Mouse (Mus musculus): ENCODE data around the gene Corin. TPM values are rescaled to one million over a fixed set of nuclear protein-coding genes. Genes with fewer than 3 reads are reported as not detected.
A peak's percentile ranks its signal among the peaks of the same experiment; 100 is the strongest.

The Corin gene
- polyA plus RNA-seq, 1 experiment from 2014 or later: 4.5 TPM

DNA sequence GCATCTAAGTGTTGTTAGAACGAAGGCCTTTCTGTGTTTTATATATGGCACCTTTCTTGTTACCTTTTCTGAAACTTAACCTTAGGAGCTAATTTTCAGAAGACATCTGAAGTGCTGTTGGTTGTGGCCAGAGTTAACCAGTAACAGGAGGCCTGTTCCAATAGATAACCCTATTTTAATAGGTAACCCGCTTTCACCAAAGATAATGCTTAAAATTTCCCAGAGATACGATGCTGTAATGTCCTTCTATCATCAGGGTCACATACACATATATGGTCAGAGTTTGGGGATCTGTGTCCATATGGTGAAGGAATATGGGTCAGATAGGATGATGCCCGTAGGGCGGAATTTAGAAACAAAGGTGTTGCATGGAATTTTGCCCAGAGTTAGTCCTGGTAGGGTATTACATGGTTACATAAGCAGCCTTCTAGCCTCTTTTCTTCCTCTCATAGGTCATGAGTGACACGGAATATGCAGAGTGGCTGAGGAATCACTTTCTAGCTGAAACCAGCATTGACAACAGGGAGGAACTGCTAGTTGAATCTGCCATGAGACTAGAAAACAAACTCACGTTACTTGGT, 237.2 kb downstream of the Corin start:
- ATAC-seq (ENCODE audit: low read depth) (no peak), DNase-seq (ENCODE audit: low spot score) (no peak)
- H3K4me2 ChIP-seq (ENCODE audit: low read depth, low read length): no peak overlapping the region
- H3K4me3 ChIP-seq (ENCODE audit: low read depth, low read length): no peak overlapping the region
- 0 out of 2 replicates have a peak, but pooled peaks cover 19% of the 10 kb centered on the region for H3K36me3 ChIP-seq (ENCODE audit: control insufficient read depth, insufficient read depth, low read length)
- H3K9me3 ChIP-seq (ENCODE audit: control insufficient read depth, low read length): no peaks in the 10 kb centered on the region
- no peak overlapping the region for H3K27ac ChIP-seq (replicated peaks; ENCODE audit: low read depth, low read length)
- no peaks in the 10 kb centered on the region for H3K27me3 ChIP-seq (replicated peaks; ENCODE audit: control insufficient read depth, insufficient read depth, low read length)
- 93% methylated on average over 7 of the region's 7 CpGs for WGBS
- H3K4me1 ChIP-seq (ENCODE audit: control insufficient read depth, insufficient read depth, low read length): no peaks in the 10 kb centered on the region
- no peak overlapping the region for H3K9ac ChIP-seq (ENCODE audit: low read depth, low read length)

DNA sequence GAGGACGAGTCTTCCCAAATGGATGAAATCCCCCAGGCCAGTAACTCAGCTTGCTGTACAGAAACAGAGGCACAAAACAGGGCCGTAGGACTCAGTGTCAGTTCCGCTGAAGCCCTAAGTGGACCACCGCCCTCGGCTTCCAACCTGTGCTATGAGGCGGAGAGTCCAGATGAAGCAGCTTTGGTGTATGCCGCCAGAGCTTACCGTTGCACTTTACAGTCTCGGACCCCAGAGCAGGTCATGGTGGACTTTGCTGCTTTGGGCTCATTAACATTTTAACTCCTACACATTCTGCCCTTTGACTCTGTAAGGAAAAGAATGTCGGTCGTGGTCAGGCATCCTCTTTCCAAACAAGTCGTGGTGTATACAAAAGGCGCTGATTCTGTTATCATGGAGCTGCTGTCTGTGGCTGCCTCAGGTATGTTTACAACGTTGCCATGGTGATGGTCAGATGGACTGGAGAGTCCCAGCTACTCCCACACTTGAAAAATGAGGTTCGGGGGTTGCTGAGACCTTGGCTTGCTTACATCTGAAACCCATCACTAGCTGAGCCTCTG, 240.0 kb downstream of the Corin start:
- no peak overlapping the region for H3K4me2 ChIP-seq (ENCODE audit: low read depth, low read length)
- WGBS: 85% methylated on average over 15 of the region's 15 CpGs
- no peak for ATAC-seq (ENCODE audit: low read depth)

DNA sequence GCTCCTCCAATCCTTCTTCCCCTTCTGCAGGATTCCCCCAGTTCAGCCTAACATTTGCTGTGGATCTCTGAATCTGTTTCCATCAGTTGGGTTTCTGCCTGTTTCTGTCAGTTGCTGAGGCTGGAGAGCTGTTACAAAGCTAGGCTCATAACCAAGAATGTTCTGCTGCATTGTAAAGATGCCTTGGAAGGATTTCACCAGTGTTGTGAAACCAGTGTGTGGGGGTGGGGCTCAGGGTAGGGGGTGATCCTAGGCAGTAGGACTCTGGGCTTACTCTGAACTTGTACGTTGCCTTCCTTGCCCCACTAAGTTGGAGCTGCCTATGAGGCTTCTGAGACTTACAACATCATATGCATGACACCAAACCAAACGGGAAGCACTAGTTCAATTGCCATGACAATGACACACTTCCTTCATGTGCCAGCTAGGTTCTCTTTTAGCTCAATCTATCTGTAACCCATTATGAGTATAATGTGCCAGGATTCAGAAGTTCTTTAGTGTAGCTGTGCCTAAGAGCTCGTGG, 242.4 kb downstream of the Corin start:
- Histone ChIP-seq H3K36me3 (ENCODE audit: control insufficient read depth, insufficient read depth, low read length) (peaks cover 15% of the 10 kb centered on the region; the same call in 1 of the 2 replicates), H3K4me2 (ENCODE audit: low read depth, low read length) (no peak overlapping the region), H3K4me1 (ENCODE audit: control insufficient read depth, insufficient read depth, low read length) (no peaks in the 10 kb centered on the region; the same call in 1 of the 2 replicates), H3K27ac (replicated peaks; ENCODE audit: low read depth, low read length) (no peak overlapping the region), H3K9ac (ENCODE audit: low read depth, low read length) (no peak overlapping the region), H3K27me3 (replicated peaks; ENCODE audit: control insufficient read depth, insufficient read depth, low read length) (no peaks in the 10 kb centered on the region), H3K4me3 (ENCODE audit: low read depth, low read length) (no peak overlapping the region), H3K9me3 (ENCODE audit: control insufficient read depth, low read length) (no peaks in the 10 kb centered on the region)
- WGBS: 82% methylated on average over 3 of the region's 3 CpGs
- ATAC-seq (ENCODE audit: low read depth): no peak
- DNase-seq (ENCODE audit: low spot score): no peak

More for the DNA sequence above, 240.0 kb downstream of the Corin start:
- Histone ChIP-seq H3K36me3 (ENCODE audit: control insufficient read depth, insufficient read depth, low read length) (peaks cover 15% of the 10 kb centered on the region; the same call in 1 of the 2 replicates), H3K9ac (ENCODE audit: low read depth, low read length) (no peak overlapping the region), H3K9me3 (ENCODE audit: control insufficient read depth, low read length) (no peaks in the 10 kb centered on the region), H3K27me3 (replicated peaks; ENCODE audit: control insufficient read depth, insufficient read depth, low read length) (no peaks in the 10 kb centered on the region), H3K4me1 (ENCODE audit: control insufficient read depth, insufficient read depth, low read length) (no peaks in the 10 kb centered on the region), H3K4me3 (ENCODE audit: low read depth, low read length) (no peak overlapping the region), H3K27ac (replicated peaks; ENCODE audit: low read depth, low read length) (no peak overlapping the region)
- no peak for DNase-seq (ENCODE audit: low spot score)

DNA sequence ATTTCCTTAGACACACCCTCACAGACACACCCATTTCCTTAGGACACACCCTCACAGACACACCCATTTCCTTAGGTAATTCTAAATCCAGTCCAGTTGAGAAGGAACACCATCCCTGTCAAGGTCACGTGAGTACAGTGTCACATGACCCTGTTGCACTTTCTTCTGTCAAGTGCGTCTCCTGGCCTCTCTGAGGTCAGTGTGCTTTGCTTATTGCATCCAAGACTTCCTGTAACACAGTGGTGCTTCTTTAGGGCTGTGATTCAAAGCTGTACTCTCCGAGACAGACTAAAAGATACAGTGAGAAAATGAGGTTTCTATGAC, 245.0 kb downstream of the Corin start:
- Histone ChIP-seq H3K4me1 (ENCODE audit: control insufficient read depth, insufficient read depth, low read length) (no peaks in the 10 kb centered on the region; the same call in 1 of the 2 replicates), H3K4me2 (ENCODE audit: low read depth, low read length) (no peak overlapping the region), H3K27ac (replicated peaks; ENCODE audit: low read depth, low read length) (no peak overlapping the region), H3K36me3 (ENCODE audit: control insufficient read depth, insufficient read depth, low read length) (peaks cover 20% of the 10 kb centered on the region), H3K9me3 (ENCODE audit: control insufficient read depth, low read length) (no peaks in the 10 kb centered on the region), H3K4me3 (ENCODE audit: low read depth, low read length) (no peak overlapping the region), H3K27me3 (replicated peaks; ENCODE audit: control insufficient read depth, insufficient read depth, low read length) (no peaks in the 10 kb centered on the region), H3K9ac (ENCODE audit: low read depth, low read length) (no peak overlapping the region)
- WGBS: 81% methylated on average over 3 of the region's 3 CpGs
- DNase-seq (ENCODE audit: low spot score): no peak
- no peak for ATAC-seq (ENCODE audit: low read depth)

DNA sequence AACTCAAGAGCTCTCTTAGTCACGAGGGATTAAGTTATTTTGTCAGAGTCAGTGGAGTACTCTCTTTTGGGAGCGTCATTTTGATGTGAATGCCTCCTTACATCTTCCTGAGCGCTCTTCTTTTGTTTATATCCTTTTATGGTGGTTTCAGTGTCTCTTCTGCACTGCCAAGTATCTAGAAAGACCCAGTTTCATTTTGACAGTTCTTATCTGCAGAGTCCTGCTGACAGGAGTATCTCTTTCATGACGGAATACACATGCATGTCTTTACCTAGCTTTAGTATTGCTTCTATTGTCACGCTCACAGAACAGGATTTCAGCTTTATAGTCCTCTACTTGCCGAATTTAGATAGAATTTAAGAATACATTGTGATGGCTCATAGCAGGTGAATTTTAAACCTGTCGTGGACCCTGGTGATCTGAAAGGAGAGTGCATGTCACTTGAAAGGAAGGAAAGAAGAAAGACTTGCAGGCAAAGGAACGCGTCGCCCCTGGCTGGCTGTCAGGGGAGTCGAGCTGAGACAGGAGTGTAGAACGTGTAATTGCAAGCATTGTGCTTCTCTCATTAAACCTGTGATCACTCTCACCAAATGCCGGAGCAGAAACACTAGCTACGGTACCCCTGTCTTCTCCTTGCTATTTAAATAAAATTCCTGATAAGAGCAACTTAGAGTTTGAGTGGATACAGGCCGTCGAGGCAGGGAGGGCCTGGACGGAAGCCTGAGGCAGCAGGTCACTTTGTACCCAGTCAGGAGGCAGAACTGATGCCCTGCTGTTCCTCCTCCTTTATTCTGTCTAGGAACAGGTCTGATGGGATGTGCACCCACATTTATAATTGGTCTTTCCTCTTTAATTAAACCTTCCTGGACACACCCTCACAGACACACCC, 245.6 kb downstream of the Corin start:
- no peak for ATAC-seq (ENCODE audit: low read depth)
- WGBS: 83% methylated on average over 17 of the region's 17 CpGs

DNA sequence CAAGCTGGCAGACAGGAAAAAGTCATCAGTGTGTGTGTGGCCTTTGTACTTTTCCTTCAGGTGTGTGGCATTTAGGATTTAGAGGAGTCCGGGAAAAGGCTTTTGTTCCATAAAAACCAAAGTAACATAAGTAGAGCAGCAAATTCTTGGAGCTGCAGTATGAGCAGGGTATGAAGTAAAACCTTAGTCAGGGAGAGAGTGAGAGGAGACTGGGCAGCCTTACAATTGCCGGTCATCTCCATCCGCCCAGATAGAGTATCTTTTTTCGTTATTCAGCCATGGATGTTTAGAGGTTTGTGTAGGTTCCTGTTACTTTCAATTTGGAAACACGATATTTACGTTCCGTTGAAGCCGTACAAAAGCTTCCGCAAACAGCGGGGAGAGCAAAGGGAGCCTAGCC, 247.2 kb downstream of the Corin start:
- Histone ChIP-seq H3K36me3 (ENCODE audit: control insufficient read depth, insufficient read depth, low read length) (peaks cover 18% of the 10 kb centered on the region), H3K27ac (replicated peaks; ENCODE audit: low read depth, low read length) (0 out of 2 replicates have a peak overlapping the region, but pooled peaks have one; percentile 3), H3K4me3 (ENCODE audit: low read depth, low read length) (no peak overlapping the region), H3K4me1 (ENCODE audit: control insufficient read depth, insufficient read depth, low read length) (no peaks in the 10 kb centered on the region; the same call in 1 of the 2 replicates), H3K4me2 (ENCODE audit: low read depth, low read length) (no peak overlapping the region), H3K9me3 (ENCODE audit: control insufficient read depth, low read length) (no peaks in the 10 kb centered on the region), H3K9ac (ENCODE audit: low read depth, low read length) (no peak overlapping the region), H3K27me3 (replicated peaks; ENCODE audit: control insufficient read depth, insufficient read depth, low read length) (no peaks in the 10 kb centered on the region)
- WGBS: 74% methylated on average over 10 of the region's 10 CpGs
- peak; percentile 53 for ATAC-seq (ENCODE audit: low read depth)
- peak; percentile 47 for DNase-seq (ENCODE audit: low spot score)

More for the DNA sequence above, 245.6 kb downstream of the Corin start:
- DNase-seq (ENCODE audit: low spot score): no peak
- Histone ChIP-seq H3K4me1 (ENCODE audit: control insufficient read depth, insufficient read depth, low read length) (no peaks in the 10 kb centered on the region; the same call in 1 of the 2 replicates), H3K27me3 (replicated peaks; ENCODE audit: control insufficient read depth, insufficient read depth, low read length) (no peaks in the 10 kb centered on the region), H3K36me3 (ENCODE audit: control insufficient read depth, insufficient read depth, low read length) (peaks cover 14% of the 10 kb centered on the region), H3K9me3 (ENCODE audit: control insufficient read depth, low read length) (no peaks in the 10 kb centered on the region), H3K27ac (replicated peaks; ENCODE audit: low read depth, low read length) (no peak overlapping the region), H3K9ac (ENCODE audit: low read depth, low read length) (no peak overlapping the region), H3K4me2 (ENCODE audit: low read depth, low read length) (no peak overlapping the region), H3K4me3 (ENCODE audit: low read depth, low read length) (no peak overlapping the region)

DNA sequence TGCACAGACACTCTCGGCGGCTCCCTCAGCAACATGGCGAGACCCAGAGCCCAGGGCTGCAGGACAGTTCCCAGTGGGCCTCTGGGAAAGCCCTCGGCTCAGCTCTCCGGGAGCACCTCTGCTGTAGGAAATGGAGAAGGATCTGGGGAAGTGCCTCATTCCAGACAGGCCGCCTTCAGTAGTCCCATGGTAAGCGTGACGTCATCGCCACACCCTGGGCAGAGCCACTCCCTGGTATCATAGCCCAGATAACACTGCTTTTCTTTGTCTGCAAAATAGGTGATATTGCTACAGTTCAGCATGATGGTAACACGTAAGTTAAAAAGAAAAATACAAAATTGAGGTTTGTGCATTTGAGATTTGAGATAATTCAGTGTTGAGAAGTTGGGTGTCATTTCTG, 249.3 kb downstream of the Corin start:
- H3K27me3 ChIP-seq (replicated peaks; ENCODE audit: control insufficient read depth, insufficient read depth, low read length): no peaks in the 10 kb centered on the region
- H3K27ac ChIP-seq (replicated peaks; ENCODE audit: low read depth, low read length): no peak overlapping the region
- no peak overlapping the region for H3K4me3 ChIP-seq (ENCODE audit: low read depth, low read length)
- DNase-seq (ENCODE audit: low spot score): no peak
- no peaks in the 10 kb centered on the region; the same call in 1 of the 2 replicates for H3K4me1 ChIP-seq (ENCODE audit: control insufficient read depth, insufficient read depth, low read length)
- ATAC-seq (ENCODE audit: low read depth): no peak
- 91% methylated on average over 10 of the region's 10 CpGs for WGBS
- H3K4me2 ChIP-seq (ENCODE audit: low read depth, low read length): no peak overlapping the region
- peaks cover 12% of the 10 kb centered on the region for H3K36me3 ChIP-seq (ENCODE audit: control insufficient read depth, insufficient read depth, low read length)
- H3K9me3 ChIP-seq (ENCODE audit: control insufficient read depth, low read length): no peaks in the 10 kb centered on the region
- no peak overlapping the region for H3K9ac ChIP-seq (ENCODE audit: low read depth, low read length)

DNA sequence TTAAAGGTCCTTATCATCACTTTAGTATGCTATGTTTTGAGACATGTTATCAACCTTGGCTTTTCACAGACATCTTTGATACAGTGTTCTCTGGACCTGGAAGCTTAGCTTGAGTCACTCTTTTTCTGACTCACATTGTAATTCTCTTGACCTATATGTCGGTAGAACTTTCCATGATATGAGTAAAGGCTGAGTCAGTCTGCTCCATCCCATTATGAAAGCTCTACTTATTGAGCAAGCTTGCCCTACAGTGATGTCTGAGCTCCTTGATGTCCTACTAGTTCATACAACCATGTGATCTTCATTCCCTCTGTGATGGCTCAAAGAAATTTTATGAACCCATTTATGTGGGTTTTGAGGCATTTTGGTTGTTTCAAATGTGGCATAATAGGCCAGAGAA, 254.1 kb downstream of the Corin start:
- no peaks in the 10 kb centered on the region for H3K27me3 ChIP-seq (replicated peaks; ENCODE audit: control insufficient read depth, insufficient read depth, low read length)
- ATAC-seq (ENCODE audit: low read depth): no peak

More for the DNA sequence above, 254.1 kb downstream of the Corin start:
- Histone ChIP-seq H3K4me2 (ENCODE audit: low read depth, low read length) (no peak overlapping the region), H3K9ac (ENCODE audit: low read depth, low read length) (no peak overlapping the region), H3K27ac (replicated peaks; ENCODE audit: low read depth, low read length) (no peak overlapping the region), H3K4me3 (ENCODE audit: low read depth, low read length) (no peak overlapping the region), H3K4me1 (ENCODE audit: control insufficient read depth, insufficient read depth, low read length) (no peaks in the 10 kb centered on the region), H3K9me3 (ENCODE audit: control insufficient read depth, low read length) (no peaks in the 10 kb centered on the region), H3K36me3 (ENCODE audit: control insufficient read depth, insufficient read depth, low read length) (peaks cover 20% of the 10 kb centered on the region)
- DNase-seq (ENCODE audit: low spot score): no peak
- 97% methylated on average over 1 of the region's 1 CpGs for WGBS
